Mouse (Mus musculus): ENCODE results near the gene Socs1.

- TF ChIP-seq CTCF (conservative IDR thresholded peaks at IDR 0.05; ENCODE audit: insufficient read depth, insufficient read length, low read depth, low read length) = no peak
- no peak for TF ChIP-seq POLR2A (IDR thresholded peaks at IDR 0.05; ENCODE audit: low read depth, low read length)
Observed at GRCm38 (mm10) chr16:10818579-10819135, 33.3 kb upstream of the Socs1 start.

All from kidney, adult 2 months (tissue).